In genomic region chr11:93309981-93310380, GRCm38 (mm10) we compare ENCODE assay signal across 26 mouse cellular contexts.
A peak's percentile ranks its signal among the peaks of the same experiment; 100 is the strongest.
DNase-seq lines count a peak whose midpoint lies in the region; ATAC-seq lines count a peak whose summit lies in the region.
"Had no signal": no experiment of that assay in that cellular context is flagged by ENCODE, and none has a peak within 500 bp of the region (broad histone marks: within the 10 kb centered on the region; RNA-seq: fewer than 3 reads in every experiment).

No protein-coding gene starts in this region.

- no peaks in the 10 kb centered on the region for H3K27me3 ChIP-seq in heart, embryonic 11.5 days (ENCODE audit: control insufficient read depth, insufficient read depth, low read length)
- H3K27me3 ChIP-seq: CH12.LX; embryonic facial prominence, embryonic 13.5 days; forebrain, embryonic 12.5 days; hindbrain, embryonic 12.5 days; hindbrain, embryonic 15.5 days; Patski had no signal

- no peak overlapping the region for H3K27ac ChIP-seq in heart, embryonic 11.5 days (ENCODE audit: low read depth, low read length)
- H3K27ac ChIP-seq: embryonic facial prominence, embryonic 10.5 days; embryonic facial prominence, embryonic 13.5 days; forebrain, embryonic 12.5 days; gastrocnemius, adult 2 months; hindbrain, embryonic 12.5 days; hindbrain, embryonic 15.5 days; kidney, postnatal 0 days had no signal

- no peak overlapping the region for H3K9ac ChIP-seq in heart, embryonic 11.5 days (ENCODE audit: low read depth, low read length)
- H3K9ac ChIP-seq: embryonic facial prominence, embryonic 13.5 days; forebrain, embryonic 12.5 days; hindbrain, embryonic 12.5 days; hindbrain, embryonic 15.5 days had no signal

- no peak overlapping the region for H3K4me3 ChIP-seq in heart, embryonic 11.5 days (ENCODE audit: low read depth, low read length)
- H3K4me3 ChIP-seq: embryonic facial prominence, embryonic 10.5 days; embryonic facial prominence, embryonic 13.5 days; erythroblast, embryonic 14.5 days; forebrain, embryonic 12.5 days; gastrocnemius, adult 2 months; hindbrain, embryonic 12.5 days; hindbrain, embryonic 15.5 days had no signal

- H3K36me3 ChIP-seq in heart, embryonic 11.5 days (ENCODE audit: control insufficient read depth, insufficient read depth, low read length), result no peaks in the 10 kb centered on the region
- H3K36me3 ChIP-seq: embryonic facial prominence, embryonic 10.5 days; embryonic facial prominence, embryonic 13.5 days; forebrain, embryonic 12.5 days; G1E; hindbrain, embryonic 12.5 days; hindbrain, embryonic 15.5 days had no signal

- ATAC-seq in heart, embryonic 11.5 days (replicated peaks; ENCODE audit: insufficient number of reproducible peaks, low FRiP score, low TSS enrichment), result no peak
- ATAC-seq: forebrain, embryonic 16.5 days; intestine, postnatal 0 days; Patski had no signal

- DNase-seq in cerebellum, adult 11-12 months, result peak; percentile 48
- no peak for DNase-seq in cerebellum, postnatal 4 days (ENCODE audit: low spot score in 2 of 2)
- DNase-seq in cerebellum, adult 8-10 months, result peak; percentile 43
- peak; percentile 21 to 36 for DNase-seq in cerebellum, postnatal 10 days
- DNase-seq in cerebellum, postnatal 36 days, result peak; percentile 19 to 51
- no peak for DNase-seq in embryo, embryonic 9.5 days (ENCODE audit: extremely low spot score)
- no peak for DNase-seq in urinary bladder, postnatal 14 days (ENCODE audit: low spot score)
- DNase-seq: adrenal gland, postnatal 10 days; B cell, adult 2 months; gastrocnemius, adult 2 months; gastrocnemius, postnatal 14 days; heart, adult 18-20 months; kidney, adult 2 months had no signal

- H3K9me3 ChIP-seq in heart, embryonic 11.5 days (replicated peaks; ENCODE audit: control insufficient read depth, low read length), result no peaks in the 10 kb centered on the region
- H3K9me3 ChIP-seq: embryonic facial prominence, embryonic 10.5 days; embryonic facial prominence, embryonic 13.5 days; forebrain, embryonic 12.5 days; hindbrain, embryonic 12.5 days; hindbrain, embryonic 15.5 days had no signal

- no peaks in the 10 kb centered on the region for H3K4me1 ChIP-seq in heart, embryonic 11.5 days (ENCODE audit: control insufficient read depth, insufficient read depth, low read length)
- H3K4me1 ChIP-seq: embryonic facial prominence, embryonic 10.5 days; embryonic facial prominence, embryonic 13.5 days; forebrain, embryonic 12.5 days; hindbrain, embryonic 12.5 days; hindbrain, embryonic 15.5 days had no signal

- WGBS in heart, embryonic 11.5 days (ENCODE audit: insufficient replicate concordance), result 77% methylated on average over 1 of the region's 1 CpGs

- H3K4me2 ChIP-seq in heart, embryonic 11.5 days, result no peak overlapping the region
- H3K4me2 ChIP-seq: embryonic facial prominence, embryonic 13.5 days; forebrain, embryonic 12.5 days; hindbrain, embryonic 12.5 days; hindbrain, embryonic 15.5 days had no signal

Comparison
In these comparisons a context has a peak if more than half of its experiments do, and no peak if none do; other contexts are left out.
1. DNase-seq: peak in cerebellum, adult 11-12 months (single experiment), cerebellum, adult 8-10 months (single experiment), cerebellum, postnatal 10 days (2 of 2) and cerebellum, postnatal 36 days (2 of 2); none in cerebellum, postnatal 4 days (0 of 2), embryo, embryonic 9.5 days (single experiment) and urinary bladder, postnatal 14 days (single experiment).